Mouse (Mus musculus) liver, postnatal 0 days (tissue): ENCODE results near the gene Exoc2. TPM values are rescaled to one million over a fixed set of nuclear protein-coding genes. Genes with fewer than 3 reads are reported as not detected.

Experiments
- ATAC-seq: fragments of 200-750 bp; cut with Nextera tagmentation; 2 replicates; pipeline ENCODE4 v1.8.0; 2017; ENCODE audit warnings: mild to moderate bottlenecking, moderate library complexity
- DNase-seq: peaks from one replicate; pipeline ENCODE4 v3.0.0-alpha.2; 2016
- H3K27ac ChIP-seq: fragments of 300-500 bp; sonication (generic); 2 replicates; pipeline ENCODE4 v1.5.1; 2014; ENCODE audit warnings: antibody characterized with exemption, moderate library complexity, mild to moderate bottlenecking, low read depth
- H3K27me3 ChIP-seq: fragments of 300-500 bp; sonication (generic); 2 replicates; pipeline ENCODE4 v1.6.1; 2014; ENCODE audit warnings: low read length, control low read depth, mixed read lengths; ENCODE audit not compliant: insufficient read depth
- H3K36me3 ChIP-seq: fragments of 300-500 bp; sonication (generic); replicated peaks from 2 replicates; pipeline ENCODE4 v1.6.1; 2014; ENCODE audit warnings: mild to moderate bottlenecking, control low read depth, low read length, moderate library complexity, mixed read lengths; ENCODE audit not compliant: insufficient read depth
- H3K4me1 ChIP-seq: fragments of 300-500 bp; sonication (generic); 2 replicates; pipeline ENCODE4 v1.6.1; 2014; ENCODE audit warnings: antibody characterized with exemption, mild to moderate bottlenecking, control low read depth; ENCODE audit not compliant: insufficient read depth
- H3K4me2 ChIP-seq: fragments of 300-500 bp; sonication (generic); 2 replicates; pipeline ENCODE4 v1.6.1; 2014; ENCODE audit warnings: low read depth, mild to moderate bottlenecking, low read length, moderate library complexity, mixed read lengths
- H3K4me3 ChIP-seq: fragments of 300-500 bp; sonication (generic); 2 replicates; pipeline ENCODE4 v1.5.1; 2014; ENCODE audit warnings: low read depth, low read length
- H3K9ac ChIP-seq: fragments of 300-500 bp; sonication (generic); replicated peaks from 2 replicates; pipeline ENCODE4 v1.6.1; 2014; ENCODE audit warnings: mild to moderate bottlenecking, moderate library complexity
- H3K9me3 ChIP-seq: fragments of 300-500 bp; sonication (generic); 2 replicates; pipeline ENCODE4 v1.6.1; 2016; ENCODE audit warnings: mild to moderate bottlenecking, control low read depth, low read length, mixed read lengths
- CTCF ChIP-seq: sonication (generic); IDR thresholded peaks from 2 replicates; pipeline ENCODE4 v1.5.1; 2016; ENCODE audit warnings: antibody characterized with exemption, low read depth
- EP300 ChIP-seq: IDR thresholded peaks from 2 replicates; pipeline ENCODE4 v1.6.1; 2016; ENCODE audit warnings: antibody characterized with exemption, low read depth, mild to moderate bottlenecking
- WGBS: fragments of 180-500 bp; shearing (Covaris S2); extraction: QIAGEN DNeasy Blood & Tissue Kit; methylation state at CpG from one replicate; pipeline ENCODE4 v1.1.7; 2014; ENCODE audit not compliant: insufficient replicate concordance; 5-methylcytosine and 5-hydroxymethylcytosine counted together
- polyA plus RNA-seq: library from polyadenylated mRNA; unstranded; fragments of >200 nt; fragmentation: Nextera tagmentation; extraction: Ambion mirVana; gene quantifications from 2 replicates; pipeline ENCODE4 v1.2.1, GENCODE M21; 2015

Gene Exoc2
- polyA plus RNA-seq, 1 experiment from 2014 or later = 8.1 TPM

GRCm38 (mm10) chr13:30814256-30814655 is 159.6 kb downstream of the Exoc2 start:
- DNase-seq (no peak), ATAC-seq (no peak)
- Histone ChIP-seq H3K9ac (no peak overlapping the region), H3K4me2 (no peak overlapping the region), H3K27me3 (no peaks in the 10 kb centered on the region), H3K27ac (no peak overlapping the region), H3K36me3 (peaks cover 15% of the 10 kb centered on the region), H3K4me3 (no peak overlapping the region), H3K9me3 (no peaks in the 10 kb centered on the region), H3K4me1 (peaks cover 5% of the 10 kb centered on the region; the same call in 1 of the 2 replicates)
- no peak for TF ChIP-seq CTCF
- no peak for TF ChIP-seq EP300
- WGBS = 73% methylated on average over 5 of the region's 5 CpGs

DNA sequence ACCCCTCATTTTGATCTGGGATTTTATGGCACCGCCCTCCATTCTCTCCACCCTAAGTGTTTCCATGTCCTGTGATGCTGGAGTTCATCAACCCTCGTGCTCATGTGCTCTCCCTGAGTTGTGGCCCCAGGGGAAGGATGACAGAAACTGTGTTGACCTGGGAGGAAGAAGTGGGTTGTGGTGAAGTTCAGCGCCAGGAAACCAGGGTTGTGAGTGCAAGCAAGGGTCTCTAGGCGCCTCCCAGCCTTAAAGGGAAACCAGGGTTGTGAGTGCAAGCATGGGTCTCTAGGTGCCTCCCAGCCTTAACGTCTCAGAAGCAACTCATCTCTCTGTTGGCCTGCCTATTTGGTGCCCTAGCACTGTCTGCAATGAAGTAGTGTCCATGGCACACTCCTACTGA is 160.4 kb downstream of the Exoc2 start:
- no peak for ATAC-seq

GRCm38 (mm10) chr13:30809240-30809639 is 164.7 kb downstream of the Exoc2 start:
- Histone ChIP-seq H3K9me3 (no peaks in the 10 kb centered on the region), H3K36me3 (no peaks in the 10 kb centered on the region)

More for the DNA sequence above, 160.4 kb downstream of the Exoc2 start:
- DNase-seq = no peak
- no peak overlapping the region for H3K4me2 ChIP-seq
- H3K27ac ChIP-seq = no peak overlapping the region
- H3K9me3 ChIP-seq = no peaks in the 10 kb centered on the region
- H3K36me3 ChIP-seq = peaks cover 15% of the 10 kb centered on the region
- H3K9ac ChIP-seq = no peak overlapping the region
- H3K27me3 ChIP-seq = no peaks in the 10 kb centered on the region
- peaks cover 5% of the 10 kb centered on the region; the same call in 1 of the 2 replicates for H3K4me1 ChIP-seq
- WGBS = 42% methylated on average over 5 of the region's 5 CpGs
- TF ChIP-seq CTCF (no peak), EP300 (no peak)
- H3K4me3 ChIP-seq = no peak overlapping the region

DNA sequence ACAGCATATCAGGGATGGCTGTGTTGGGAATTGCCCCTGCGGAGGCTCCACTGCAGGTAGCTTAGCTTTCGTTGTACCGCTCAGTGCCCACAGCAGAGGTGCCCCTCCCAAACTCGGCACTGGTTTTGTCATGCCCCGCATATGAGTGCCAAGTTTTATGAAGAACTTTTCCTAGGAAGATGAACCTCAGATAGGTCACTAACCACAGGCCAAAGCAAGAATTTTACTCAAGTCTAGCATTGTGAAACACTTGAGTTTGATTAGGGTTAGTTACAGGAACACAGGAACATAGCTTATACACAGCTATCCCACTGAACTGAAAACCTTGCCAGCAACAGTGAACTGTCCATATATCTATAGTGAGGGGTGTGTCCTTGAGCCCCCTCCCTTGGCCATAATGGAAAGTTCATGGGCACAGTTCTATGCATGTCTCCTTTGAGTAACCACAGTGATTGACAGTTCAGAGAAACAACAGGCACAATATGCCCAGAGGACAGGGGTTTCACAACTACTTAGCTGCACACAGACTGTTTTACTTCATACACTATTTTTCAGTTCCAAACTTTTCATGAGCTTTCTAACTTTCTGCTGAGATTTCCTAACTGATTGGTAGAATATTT is 171.4 kb downstream of the Exoc2 start:
- H3K9me3 ChIP-seq = no peaks in the 10 kb centered on the region
- H3K4me3 ChIP-seq = no peak overlapping the region
- no peak for ATAC-seq
- no peak overlapping the region for H3K4me2 ChIP-seq
- 81% methylated on average over 5 of the region's 5 CpGs for WGBS
- no peaks in the 10 kb centered on the region for H3K27me3 ChIP-seq
- DNase-seq = no peak
- H3K4me1 ChIP-seq = no peaks in the 10 kb centered on the region
- no peaks in the 10 kb centered on the region for H3K36me3 ChIP-seq
- no peak overlapping the region for H3K9ac ChIP-seq
- no peak overlapping the region for H3K27ac ChIP-seq
- TF ChIP-seq EP300 = no peak
- TF ChIP-seq CTCF = no peak

More at GRCm38 (mm10) chr13:30809240-30809639, 164.7 kb downstream of the Exoc2 start:
- no peaks in the 10 kb centered on the region for H3K27me3 ChIP-seq
- ATAC-seq (no peak), DNase-seq (no peak)
- H3K4me2 ChIP-seq = no peak overlapping the region
- WGBS = 82% methylated on average over 7 of the region's 7 CpGs
- H3K4me3 ChIP-seq = no peak overlapping the region
- H3K9ac ChIP-seq = no peak overlapping the region
- H3K27ac ChIP-seq = no peak overlapping the region
- peaks cover 5% of the 10 kb centered on the region; the same call in 1 of the 2 replicates for H3K4me1 ChIP-seq
- TF ChIP-seq EP300 (no peak), CTCF (no peak)

DNA sequence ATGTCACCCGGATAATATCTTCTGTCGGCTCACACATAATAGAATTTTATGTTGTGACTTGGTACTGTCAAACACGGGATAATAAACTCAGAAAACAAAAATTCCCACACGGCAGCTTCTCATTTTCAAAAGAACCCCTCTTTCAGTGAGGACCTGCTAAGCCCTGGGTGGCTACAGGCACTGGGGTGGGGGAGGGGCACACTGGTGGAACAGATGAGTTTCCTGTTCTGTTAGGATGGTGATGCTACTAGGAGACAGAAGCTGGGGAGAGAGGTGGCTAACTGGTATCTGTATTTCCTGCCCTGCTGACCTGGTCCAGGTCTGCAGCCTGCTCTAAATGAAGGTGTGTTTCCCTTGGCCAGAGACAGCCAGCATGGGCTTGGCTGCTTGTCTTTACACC is 172.0 kb downstream of the Exoc2 start:
- H3K4me1 ChIP-seq = no peaks in the 10 kb centered on the region
- H3K9me3 ChIP-seq = no peaks in the 10 kb centered on the region
- no peak for TF ChIP-seq CTCF
- TF ChIP-seq EP300 = no peak
- 72% methylated on average over 4 of the region's 4 CpGs for WGBS
- no peak overlapping the region for H3K27ac ChIP-seq
- ATAC-seq (no peak), DNase-seq (no peak)
- H3K4me3 ChIP-seq = no peak overlapping the region
- H3K27me3 ChIP-seq = no peaks in the 10 kb centered on the region
- H3K36me3 ChIP-seq = no peaks in the 10 kb centered on the region
- H3K9ac ChIP-seq = no peak overlapping the region
- no peak overlapping the region for H3K4me2 ChIP-seq

- Histone ChIP-seq H3K4me3 (no peak overlapping the region), H3K27me3 (no peaks in the 10 kb centered on the region), H3K9me3 (no peaks in the 10 kb centered on the region), H3K36me3 (no peaks in the 10 kb centered on the region), H3K4me1 (no peaks in the 10 kb centered on the region), H3K4me2 (no peak overlapping the region), H3K27ac (no peak overlapping the region), H3K9ac (no peak overlapping the region)
- TF ChIP-seq EP300 (no peak), CTCF (no peak)
- DNase-seq (no peak), ATAC-seq (no peak)
- 80% methylated on average over 4 of the region's 4 CpGs for WGBS
Measured at GRCm38 (mm10) chr13:30795960-30796359, 177.9 kb downstream of the Exoc2 start.
